Mouse (Mus musculus) stomach, embryonic 16.5 days (tissue): ENCODE measurements around the gene Get4. TPM values are rescaled to one million over a fixed set of nuclear protein-coding genes. Genes with fewer than 3 reads are reported as not detected.

Source experiments
- ATAC-seq: fragments of 200-750 bp; cut with Nextera tagmentation; 2 replicates; pipeline ENCODE4 v1.8.0; 2017; ENCODE audit warnings: moderate number of reproducible peaks, moderate TSS enrichment; ENCODE audit not compliant: insufficient read depth, low FRiP score
- H3K27ac ChIP-seq: fragments of 300-500 bp; sonication (generic); 2 replicates; pipeline ENCODE4 v1.5.1; 2014; ENCODE audit warnings: low read length
- H3K27me3 ChIP-seq: fragments of 300-500 bp; sonication (generic); 2 replicates; pipeline ENCODE4 v1.6.1; 2014; ENCODE audit warnings: low read length, control low read depth, mixed read lengths; ENCODE audit not compliant: control insufficient read depth, insufficient read depth
- H3K36me3 ChIP-seq: fragments of 300-500 bp; sonication (generic); 2 replicates; pipeline ENCODE4 v1.6.1; 2014; ENCODE audit warnings: low read length; ENCODE audit not compliant: control insufficient read depth, insufficient read depth
- H3K4me1 ChIP-seq: fragments of 300-500 bp; sonication (generic); 2 replicates; pipeline ENCODE4 v1.6.1; 2014; ENCODE audit warnings: low read length, control low read depth, mixed read lengths; ENCODE audit not compliant: control insufficient read depth, insufficient read depth
- H3K4me2 ChIP-seq: fragments of 300-500 bp; sonication (generic); 2 replicates; pipeline ENCODE4 v1.6.1; 2014; ENCODE audit warnings: low read depth, low read length, mixed read lengths
- H3K4me3 ChIP-seq: fragments of 300-500 bp; sonication (generic); replicated peaks from 2 replicates; pipeline ENCODE4 v1.5.1; 2014; ENCODE audit warnings: mild to moderate bottlenecking, low read length
- H3K9ac ChIP-seq: fragments of 300-500 bp; sonication (generic); 2 replicates; pipeline ENCODE4 v1.6.1; 2014; ENCODE audit warnings: low read length
- H3K9me3 ChIP-seq: fragments of 300-500 bp; sonication (generic); replicated peaks from 2 replicates; pipeline ENCODE4 v1.6.1; 2016; ENCODE audit warnings: low read length, control low read depth; ENCODE audit not compliant: control insufficient read depth
- WGBS: fragments of 180-500 bp; shearing (Covaris S2); extraction: QIAGEN DNeasy Blood & Tissue Kit; methylation state at CpG from one replicate; pipeline ENCODE4 v1.1.7; 2014; 5-methylcytosine and 5-hydroxymethylcytosine counted together
- polyA plus RNA-seq: library from polyadenylated mRNA; unstranded; fragments of >200 nt; fragmentation: Nextera tagmentation; extraction: Ambion mirVana; gene quantifications from 2 replicates; pipeline ENCODE4 v1.2.1, GENCODE M21; 2015

Get4 gene
- polyA plus RNA-seq, 1 experiment from 2014 or later = 142 TPM

DNA sequence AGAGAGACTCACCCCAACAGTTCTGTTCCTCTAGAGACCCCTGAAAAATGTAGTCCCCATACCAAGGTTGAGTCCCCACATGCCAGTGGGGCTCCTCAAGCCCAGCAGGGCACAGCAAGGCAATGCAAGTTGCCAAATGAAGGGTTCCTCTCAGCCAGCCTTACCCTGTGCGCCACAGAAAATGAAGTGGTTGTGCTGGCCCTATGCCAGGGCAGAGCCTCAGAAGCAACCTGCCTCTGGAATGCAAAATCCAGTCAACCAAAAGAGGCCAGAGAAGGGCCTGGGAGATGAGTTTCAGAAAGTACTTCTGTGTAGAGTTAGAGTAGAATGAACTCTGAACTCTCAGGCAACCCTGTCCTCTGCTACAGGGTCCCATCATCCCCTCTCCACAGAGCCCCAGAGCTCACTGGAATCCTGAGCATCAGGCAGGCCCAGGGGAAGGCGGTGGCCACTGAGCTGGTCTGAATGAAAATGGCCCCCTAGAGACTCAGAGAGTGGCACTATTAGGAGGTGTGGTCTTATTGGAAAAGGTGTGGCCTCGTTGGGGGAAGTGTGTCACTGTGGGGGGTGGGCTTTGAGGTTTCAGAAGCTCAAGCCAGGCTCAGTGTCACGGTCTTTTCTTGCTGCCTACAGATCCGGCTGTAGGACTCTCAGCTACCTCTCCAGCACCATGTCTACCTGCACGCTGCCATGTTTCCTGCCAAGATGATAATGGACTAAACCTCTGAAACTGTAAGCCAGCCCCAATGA, 39.9 kb downstream of the Get4 start:
- no peak for ATAC-seq

DNA sequence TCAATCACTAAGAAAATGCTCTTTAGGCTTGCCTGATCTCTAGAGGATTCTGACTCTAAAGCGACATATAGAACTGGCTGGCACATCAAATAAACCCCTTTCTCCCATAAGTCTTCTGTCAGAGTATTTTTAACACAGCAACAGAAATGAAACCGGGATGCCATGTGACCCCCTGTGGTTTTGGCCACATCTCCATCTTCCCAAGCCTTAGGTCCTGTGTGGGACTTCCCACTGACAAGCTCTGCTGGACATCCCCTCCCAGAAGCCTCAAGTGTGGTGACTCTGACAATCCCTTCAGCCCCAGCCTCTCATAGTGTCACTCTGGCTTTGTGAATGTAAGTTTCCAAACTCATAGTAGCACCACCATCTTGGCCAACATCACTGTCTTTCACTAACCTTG, 42.0 kb downstream of the Get4 start:
- no peaks in the 10 kb centered on the region for H3K27me3 ChIP-seq
- H3K4me1 ChIP-seq = no peaks in the 10 kb centered on the region
- 80% methylated on average over 2 of the region's 2 CpGs for WGBS
- no peak overlapping the region for H3K27ac ChIP-seq
- no peak for ATAC-seq
- no peaks in the 10 kb centered on the region for H3K9me3 ChIP-seq
- no peaks in the 10 kb centered on the region for H3K36me3 ChIP-seq
- no peak overlapping the region for H3K9ac ChIP-seq
- no peak overlapping the region for H3K4me3 ChIP-seq
- H3K4me2 ChIP-seq = no peak overlapping the region

More for the DNA sequence above, 39.9 kb downstream of the Get4 start:
- H3K9ac ChIP-seq = no peak overlapping the region
- no peak overlapping the region for H3K27ac ChIP-seq
- H3K4me1 ChIP-seq = peaks cover 2% of the 10 kb centered on the region; the same call in 1 of the 2 replicates
- H3K4me3 ChIP-seq = no peak overlapping the region
- WGBS = 64% methylated on average over 6 of the region's 6 CpGs
- no peaks in the 10 kb centered on the region for H3K9me3 ChIP-seq
- H3K4me2 ChIP-seq = no peak overlapping the region
- H3K27me3 ChIP-seq = no peaks in the 10 kb centered on the region
- H3K36me3 ChIP-seq = no peaks in the 10 kb centered on the region

DNA sequence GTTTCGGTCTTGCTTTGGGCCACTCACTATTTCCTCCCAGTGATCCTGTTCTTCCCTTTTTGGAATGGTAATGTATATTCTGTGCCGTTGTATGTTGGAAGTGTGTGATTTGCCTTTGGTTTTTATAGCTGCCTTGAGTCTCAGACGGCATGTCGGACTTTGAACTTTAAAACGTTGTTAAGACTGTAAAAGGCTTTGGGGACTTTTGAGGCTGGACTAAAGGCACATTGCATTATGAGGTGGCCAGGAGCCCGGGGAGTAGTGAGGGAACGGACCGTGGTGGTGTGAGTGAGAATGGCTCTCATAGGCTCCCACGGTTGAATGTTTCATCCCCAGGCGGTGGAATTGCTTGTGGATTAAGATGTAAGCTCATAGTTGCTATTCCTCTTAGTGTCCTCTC, 45.0 kb downstream of the Get4 start:
- no peak for ATAC-seq
- H3K27me3 ChIP-seq = no peaks in the 10 kb centered on the region
- no peak overlapping the region for H3K27ac ChIP-seq
- no peak overlapping the region for H3K4me2 ChIP-seq
- H3K9ac ChIP-seq = no peak overlapping the region
- H3K36me3 ChIP-seq = no peaks in the 10 kb centered on the region
- peaks cover 14% of the 10 kb centered on the region; the same call in 1 of the 2 replicates for H3K4me1 ChIP-seq
- no peaks in the 10 kb centered on the region for H3K9me3 ChIP-seq
- no peak overlapping the region for H3K4me3 ChIP-seq
- WGBS = 84% methylated on average over 10 of the region's 10 CpGs

DNA sequence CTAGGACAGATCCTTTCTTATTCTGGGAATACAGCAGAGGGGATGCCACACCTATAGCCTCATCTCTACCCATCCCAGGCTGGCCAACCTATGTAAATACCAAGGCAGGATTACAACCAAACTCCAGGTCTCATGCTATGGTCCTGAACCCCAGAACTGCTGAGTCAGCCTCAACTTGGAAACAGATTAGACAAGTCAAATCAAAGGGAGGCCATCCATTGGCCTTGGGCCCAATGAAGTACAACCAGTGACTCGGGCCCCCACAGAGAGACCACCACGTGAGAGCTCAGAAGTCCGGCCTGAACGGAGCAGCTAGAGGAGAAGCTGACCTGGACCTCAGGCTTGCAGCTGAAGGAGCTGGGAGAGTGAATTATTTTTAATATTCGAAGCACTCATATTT, 45.6 kb downstream of the Get4 start:
- no peak overlapping the region for H3K27ac ChIP-seq
- peaks cover 14% of the 10 kb centered on the region; the same call in 1 of the 2 replicates for H3K4me1 ChIP-seq
- H3K9ac ChIP-seq = no peak overlapping the region
- WGBS = 85% methylated on average over 5 of the region's 5 CpGs
- no peaks in the 10 kb centered on the region for H3K27me3 ChIP-seq
- ATAC-seq = no peak
- no peaks in the 10 kb centered on the region for H3K9me3 ChIP-seq
- H3K4me3 ChIP-seq = no peak overlapping the region
- no peak overlapping the region for H3K4me2 ChIP-seq
- H3K36me3 ChIP-seq = no peaks in the 10 kb centered on the region

DNA sequence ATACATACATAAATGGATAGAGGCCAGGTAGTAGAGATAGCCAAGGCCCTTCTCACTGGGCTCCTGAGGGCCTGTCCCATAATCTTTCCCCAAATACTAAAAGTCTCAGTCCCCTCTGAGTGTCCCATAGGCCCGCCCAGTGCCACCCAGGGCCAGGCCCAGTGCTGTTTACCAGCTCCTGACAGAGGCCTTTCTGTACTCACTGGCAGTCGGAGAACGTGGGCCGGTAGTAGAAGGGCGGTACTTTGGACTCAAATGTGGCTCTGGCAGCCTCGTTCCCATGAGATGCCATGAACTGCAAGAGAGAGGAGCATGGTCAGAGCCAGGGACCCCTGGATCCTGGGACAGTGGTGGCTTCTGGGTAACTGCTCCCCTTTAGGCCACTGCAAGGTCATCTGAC, 50.0 kb downstream of the Get4 start:
- Histone ChIP-seq H3K36me3 (no peaks in the 10 kb centered on the region), H3K4me2 (no peak overlapping the region), H3K9ac (no peak overlapping the region), H3K27ac (no peak overlapping the region), H3K9me3 (no peaks in the 10 kb centered on the region), H3K27me3 (no peaks in the 10 kb centered on the region), H3K4me3 (no peak overlapping the region), H3K4me1 (peaks cover 14% of the 10 kb centered on the region; the same call in 1 of the 2 replicates)
- ATAC-seq = 0 out of 2 replicates have a peak, but pooled peaks have one; percentile 27
- WGBS = 77% methylated on average over 6 of the region's 6 CpGs

DNA sequence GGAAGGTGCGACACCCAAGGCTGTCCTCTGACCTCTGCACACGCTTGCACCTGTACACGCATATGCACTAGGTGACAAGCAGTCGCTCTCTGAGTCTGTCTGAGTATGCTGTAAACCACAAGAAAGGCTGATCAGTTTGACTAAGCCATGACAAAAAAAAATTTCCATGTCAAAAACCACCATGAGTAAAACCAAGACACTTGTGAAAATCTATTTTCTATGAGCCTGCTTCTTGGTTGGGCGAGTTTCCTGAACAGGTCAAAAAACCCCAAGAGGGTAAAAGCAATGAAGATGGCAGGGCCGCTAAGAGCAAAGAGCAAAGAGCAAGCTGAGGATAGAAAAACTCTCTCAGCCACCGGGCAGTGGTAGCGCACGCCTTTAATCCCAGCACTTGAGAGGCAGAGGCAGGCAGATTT, 51.5 kb downstream of the Get4 start:
- no peak overlapping the region for H3K9ac ChIP-seq
- no peaks in the 10 kb centered on the region for H3K36me3 ChIP-seq
- H3K9me3 ChIP-seq = no peaks in the 10 kb centered on the region
- WGBS = 87% methylated on average over 9 of the region's 9 CpGs
- ATAC-seq = no peak
- no peak overlapping the region for H3K27ac ChIP-seq
- H3K27me3 ChIP-seq = no peaks in the 10 kb centered on the region
- H3K4me2 ChIP-seq = no peak overlapping the region
- no peak overlapping the region for H3K4me3 ChIP-seq
- peaks cover 14% of the 10 kb centered on the region; the same call in 1 of the 2 replicates for H3K4me1 ChIP-seq

DNA sequence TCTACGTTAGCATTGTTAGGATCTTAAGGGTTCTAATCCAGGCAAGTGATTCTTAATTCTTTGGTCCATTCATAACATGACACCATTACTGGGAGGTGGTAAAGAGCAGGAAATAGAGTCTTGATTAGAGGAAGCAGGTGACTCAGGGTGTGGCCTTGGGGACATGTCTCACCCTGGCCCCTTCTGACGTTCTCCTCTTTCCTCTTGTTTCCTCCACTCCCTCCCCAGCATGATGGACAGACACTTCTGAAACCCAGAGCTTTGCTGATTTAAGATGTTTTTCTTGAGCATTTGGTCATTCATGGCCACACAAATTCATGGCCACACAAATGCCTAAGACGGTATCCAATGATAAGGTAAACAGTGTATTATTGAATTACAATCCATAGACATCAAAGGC, 57.8 kb downstream of the Get4 start:
- Histone ChIP-seq H3K27me3 (no peaks in the 10 kb centered on the region), H3K36me3 (no peaks in the 10 kb centered on the region), H3K27ac (no peak overlapping the region), H3K9me3 (no peaks in the 10 kb centered on the region), H3K4me1 (no peaks in the 10 kb centered on the region), H3K4me2 (no peak overlapping the region), H3K9ac (no peak overlapping the region), H3K4me3 (no peak overlapping the region)
- 61% methylated on average over 3 of the region's 3 CpGs for WGBS
- no peak for ATAC-seq

DNA sequence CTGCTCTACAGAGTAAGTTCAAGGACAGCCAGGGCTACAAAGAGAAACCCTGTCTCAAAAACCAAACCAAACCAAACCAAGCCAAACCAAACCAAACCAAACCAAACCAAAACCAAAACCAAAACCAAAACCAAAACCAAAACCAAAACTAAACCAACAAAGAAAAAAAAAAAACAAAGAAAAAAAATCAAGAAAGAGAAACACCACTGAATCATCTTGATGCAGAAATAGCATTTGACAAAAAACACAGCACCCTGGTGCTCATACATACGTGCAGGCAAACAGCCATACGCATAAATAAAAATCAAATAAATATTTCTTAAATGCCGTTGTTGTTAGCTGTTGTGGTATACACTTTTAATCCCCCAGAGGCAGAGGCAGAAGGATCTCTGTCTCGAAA, 58.4 kb downstream of the Get4 start:
- 90% methylated on average over 4 of the region's 4 CpGs for WGBS
- no peaks in the 10 kb centered on the region for H3K36me3 ChIP-seq
- no peak overlapping the region for H3K4me2 ChIP-seq
- H3K9me3 ChIP-seq = no peaks in the 10 kb centered on the region
- no peak for ATAC-seq
- H3K27me3 ChIP-seq = no peaks in the 10 kb centered on the region
- no peak overlapping the region for H3K4me3 ChIP-seq
- no peaks in the 10 kb centered on the region for H3K4me1 ChIP-seq
- H3K9ac ChIP-seq = no peak overlapping the region
- no peak overlapping the region for H3K27ac ChIP-seq

DNA sequence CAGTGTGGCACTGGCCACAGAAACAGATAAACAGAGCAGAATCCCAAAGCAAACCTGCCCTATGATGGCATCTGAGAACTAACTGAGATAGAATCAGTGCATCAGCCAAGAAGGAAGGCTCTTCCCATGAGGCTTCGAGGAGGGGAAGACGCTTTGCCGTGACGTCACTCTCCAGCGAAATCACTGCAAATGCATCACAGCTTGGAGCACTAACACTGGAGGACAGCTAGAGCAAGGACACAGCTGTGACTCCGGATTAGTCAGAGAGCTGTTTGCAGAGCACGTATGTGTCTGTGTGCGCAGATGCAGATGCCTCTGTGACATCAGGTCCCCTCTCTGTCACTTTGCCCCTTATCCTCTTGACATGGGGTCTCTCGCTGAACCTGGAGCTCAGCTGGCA, 59.7 kb downstream of the Get4 start:
- H3K4me2 ChIP-seq = no peak overlapping the region
- WGBS = 83% methylated on average over 9 of the region's 9 CpGs
- no peaks in the 10 kb centered on the region for H3K27me3 ChIP-seq
- no peak overlapping the region for H3K9ac ChIP-seq
- no peak overlapping the region for H3K4me3 ChIP-seq
- no peak overlapping the region for H3K27ac ChIP-seq
- no peaks in the 10 kb centered on the region for H3K36me3 ChIP-seq
- H3K9me3 ChIP-seq = no peaks in the 10 kb centered on the region
- H3K4me1 ChIP-seq = 0 out of 2 replicates have a peak, but pooled peaks cover 3% of the 10 kb centered on the region
- no peak for ATAC-seq
